Mouse (Mus musculus): ENCODE measurements around the gene Dynlt1a.
"Not testable (repeated sequence)": the region's sequence is repeated elsewhere in the genome, so short reads cannot be mapped to it uniquely, and the experiment has no call there.

DNA sequence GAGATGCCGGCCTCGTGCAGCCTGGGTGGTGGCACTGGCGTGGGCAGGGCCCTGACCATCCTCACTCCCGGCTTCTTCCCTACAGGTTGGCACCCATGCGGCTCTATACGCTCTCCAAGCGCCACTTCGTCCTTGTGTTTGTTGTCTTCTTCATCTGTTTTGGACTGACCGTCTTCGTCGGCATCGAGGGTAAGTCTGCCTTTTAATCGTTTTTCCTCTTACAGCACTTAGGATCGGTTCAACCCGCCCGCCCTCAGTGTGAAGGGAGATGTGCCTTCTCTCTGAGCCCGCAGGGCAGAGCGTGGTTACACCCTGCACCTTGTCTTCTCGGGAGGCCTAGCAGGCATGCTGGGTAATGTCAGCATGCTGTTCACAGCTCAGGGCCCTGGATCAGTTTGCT is 36.8 kb downstream of the Dynlt1a start:
- TF ChIP-seq CTCF, POLR2A (IDR thresholded peaks at IDR 0.05; ENCODE audit: extremely low read depth, insufficient read depth, low read length): not testable (repeated sequence)
